Mouse (Mus musculus): ENCODE results near the gene Slc27a1.

DNA sequence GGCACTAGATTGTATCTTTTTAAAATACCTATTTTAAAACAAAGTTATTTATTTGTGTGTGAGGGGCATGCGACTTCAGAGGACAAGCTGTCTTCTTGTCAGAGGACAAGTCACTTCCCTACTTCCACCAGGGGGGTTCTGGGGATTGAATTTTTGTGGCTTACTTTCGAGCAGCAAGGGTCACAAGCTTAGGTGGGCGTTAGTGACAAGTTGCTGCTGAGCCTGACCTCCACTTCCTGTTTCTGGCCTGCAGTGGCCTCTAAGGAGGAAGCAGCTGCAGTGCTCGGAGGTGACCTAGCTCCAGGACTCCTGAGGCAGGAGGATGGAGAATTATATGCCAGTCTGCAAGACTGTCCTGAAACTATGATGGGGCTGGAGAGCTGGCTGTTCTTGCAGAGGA is 44.7 kb downstream of the Slc27a1 start:
- TF ChIP-seq CTCF (IDR thresholded peaks at IDR 0.05; ENCODE audit: low read depth) (no peak), EP300 (optimal IDR thresholded peaks at IDR 0.05) (no peak)
